Mouse (Mus musculus): ENCODE results near the gene H6pd.

GRCm38 (mm10) chr4:150057722-150058121 is 48.9 kb upstream of the H6pd start:
- TF ChIP-seq POLR2A (IDR thresholded peaks at IDR 0.05; ENCODE audit: borderline replicate concordance, extremely low read depth, low read depth, low read length) = no peak
- no peak for TF ChIP-seq CTCF (IDR thresholded peaks at IDR 0.05; ENCODE audit: insufficient read depth, low read length)
